Mouse (Mus musculus): ENCODE results near the gene Uhrf1bp1. TPM values are rescaled to one million over a fixed set of nuclear protein-coding genes. Genes with fewer than 3 reads are reported as not detected.

Uhrf1bp1 gene
- total and polyA plus RNA-seq, 3 experiments: 23.1 to 43.6 TPM; not detected in 1

GRCm38 (mm10) chr17:27911371-27911770 is 55.1 kb downstream of the Uhrf1bp1 start:
- no peak for DNase-seq (ENCODE audit: low read depth, low spot score)
- Histone ChIP-seq H3K79me2 (ENCODE audit: control insufficient read depth, insufficient read depth, low read length, poor library complexity) (peaks cover 30% of the 10 kb centered on the region), H3K4me1 (ENCODE audit: control insufficient read depth in 1 of 2, insufficient read depth in 2 of 2, low read length in 2 of 2) (peaks cover 0 to 3% of the 10 kb centered on the region in 2 experiments; a peak in 3 of 4 replicates), H3K27ac (ENCODE audit: control insufficient read depth, low read depth, low read length) (no peak overlapping the region), H3K36me3 (ENCODE audit: control insufficient read depth in 1 of 2, insufficient read depth in 2 of 2, low read length in 2 of 2) (peaks cover 0 to 7% of the 10 kb centered on the region in 2 experiments; a peak in 1 of 4 replicates), H3K4me3 (ENCODE audit: control insufficient read depth in 1 of 2, insufficient read depth in 1 of 2, low read depth in 2 of 2, low read length in 2 of 2) (no peak overlapping the region), H3K27me3 (ENCODE audit: control insufficient read depth in 1 of 2, insufficient read depth in 2 of 2, low read length in 2 of 2) (no peaks in the 10 kb centered on the region), H3K9ac (ENCODE audit: control insufficient read depth, low read depth, low read length, poor library complexity, severe bottlenecking) (no peak overlapping the region), H3K9me3 (replicated peaks; ENCODE audit: insufficient read depth, low read length) (no peaks in the 10 kb centered on the region)
- TF ChIP-seq ELF1 (IDR thresholded peaks at IDR 0.05; ENCODE audit: low read depth, low read length) (no peak), MAX (IDR thresholded peaks at IDR 0.05; ENCODE audit: low read length) (no peak), POLR2AphosphoS5 (IDR thresholded peaks at IDR 0.05; ENCODE audit: borderline replicate concordance, low read depth, low read length) (no peak), USF2 (IDR thresholded peaks at IDR 0.05; ENCODE audit: borderline replicate concordance in 1 of 2, insufficient read depth in 1 of 2, low read depth in 1 of 2, low read length in 2 of 2) (no peak), JUND (IDR thresholded peaks at IDR 0.05; ENCODE audit: low read depth, low read length) (no peak), ZKSCAN1 (IDR thresholded peaks at IDR 0.05; ENCODE audit: low read depth, low read length) (no peak), MYB (IDR thresholded peaks at IDR 0.05; ENCODE audit: low read depth, low read length) (no peak), RAD21 (IDR thresholded peaks at IDR 0.05; ENCODE audit: low read depth, low read length) (no peak), SMC3 (IDR thresholded peaks at IDR 0.05; ENCODE audit: low read depth, low read length) (no peak), TAL1 (IDR thresholded peaks at IDR 0.05; ENCODE audit: low read length) (no peak), USF1 (IDR thresholded peaks at IDR 0.05; ENCODE audit: low read depth, low read length) (no peak), NRF1 (IDR thresholded peaks at IDR 0.05; ENCODE audit: insufficient read depth, low read depth, low read length, poor library complexity, severe bottlenecking) (no peak), MAFK (IDR thresholded peaks at IDR 0.05; ENCODE audit: borderline replicate concordance, low read depth, low read length) (no peak)

- no peaks in the 10 kb centered on the region for H3K27me3 ChIP-seq (ENCODE audit: control insufficient read depth in 1 of 2, insufficient read depth in 2 of 2, low read length in 2 of 2)
- no peak for TF ChIP-seq ZC3H11A (IDR thresholded peaks at IDR 0.05; ENCODE audit: low read depth, low read length)
- TF ChIP-seq USF2 (IDR thresholded peaks at IDR 0.05; ENCODE audit: borderline replicate concordance in 1 of 2, insufficient read depth in 1 of 2, low read depth in 1 of 2, low read length in 2 of 2): no peak
- H3K9me3 ChIP-seq (replicated peaks; ENCODE audit: insufficient read depth, low read length): no peaks in the 10 kb centered on the region
- H3K9ac ChIP-seq (ENCODE audit: control insufficient read depth, low read depth, low read length, poor library complexity, severe bottlenecking): no peak overlapping the region
- H3K79me2 ChIP-seq (ENCODE audit: control insufficient read depth, insufficient read depth, low read length, poor library complexity): peaks cover 29% of the 10 kb centered on the region
- peaks cover 0 to 4% of the 10 kb centered on the region in 2 experiments; a peak in 1 of 4 replicates for H3K36me3 ChIP-seq (ENCODE audit: control insufficient read depth in 1 of 2, insufficient read depth in 2 of 2, low read length in 2 of 2)
- no peak for DNase-seq (ENCODE audit: low read depth, low spot score)
- H3K4me3 ChIP-seq (ENCODE audit: control insufficient read depth in 1 of 2, insufficient read depth in 1 of 2, low read depth in 2 of 2, low read length in 2 of 2): no peak overlapping the region
- peaks cover 0 to 3% of the 10 kb centered on the region in 2 experiments; a peak in 3 of 4 replicates for H3K4me1 ChIP-seq (ENCODE audit: control insufficient read depth in 1 of 2, insufficient read depth in 2 of 2, low read length in 2 of 2)
- H3K27ac ChIP-seq (ENCODE audit: control insufficient read depth, low read depth, low read length): no peak overlapping the region
These were observed 58.5 kb downstream of the Uhrf1bp1 start for GRCm38 (mm10) chr17:27914742-27915141.

- no peak for TF ChIP-seq BHLHE40 (IDR thresholded peaks at IDR 0.05; ENCODE audit: borderline replicate concordance, low read depth, low read length)
- no peak for TF ChIP-seq CHD2 (IDR thresholded peaks at IDR 0.05; ENCODE audit: low read length)
- no peak for TF ChIP-seq MYC (IDR thresholded peaks at IDR 0.05; ENCODE audit: low read depth, low read length)
- no peak for TF ChIP-seq NRF1 (IDR thresholded peaks at IDR 0.05; ENCODE audit: insufficient read depth, low read depth, low read length, poor library complexity, severe bottlenecking)
- Histone ChIP-seq H3K27me3 (ENCODE audit: control insufficient read depth in 1 of 2, insufficient read depth in 2 of 2, low read length in 2 of 2) (no peaks in the 10 kb centered on the region), H3K36me3 (ENCODE audit: control insufficient read depth in 1 of 2, insufficient read depth in 2 of 2, low read length in 2 of 2) (no peaks in the 10 kb centered on the region), H3K79me2 (ENCODE audit: control insufficient read depth, insufficient read depth, low read length, poor library complexity) (peaks cover 21% of the 10 kb centered on the region; the same call in 1 of the 2 replicates), H3K4me3 (ENCODE audit: control insufficient read depth in 1 of 2, insufficient read depth in 1 of 2, low read depth in 2 of 2, low read length in 2 of 2) (no peak overlapping the region), H3K9me3 (replicated peaks; ENCODE audit: insufficient read depth, low read length) (no peaks in the 10 kb centered on the region), H3K4me1 (ENCODE audit: control insufficient read depth in 1 of 2, insufficient read depth in 2 of 2, low read length in 2 of 2) (no peaks in the 10 kb centered on the region), H3K27ac (ENCODE audit: control insufficient read depth, low read depth, low read length) (no peak overlapping the region), H3K9ac (ENCODE audit: control insufficient read depth, low read depth, low read length, poor library complexity, severe bottlenecking) (no peak overlapping the region)
- DNase-seq (ENCODE audit: low read depth, low spot score): no peak
These were observed 60.1 kb downstream of the Uhrf1bp1 start for GRCm38 (mm10) chr17:27916366-27916765.

Measured in MEL (cell line).